Mouse (Mus musculus): ENCODE measurements around the gene Magi3. TPM values are rescaled to one million over a fixed set of nuclear protein-coding genes. Genes with fewer than 3 reads are reported as not detected.

Gene Magi3
- 10 to 100 TPM; 30.7 to 33.6 TPM for total RNA-seq (2021)
- long read RNA-seq, experiment 1, full-length matches to known transcripts = 3 of 11 reads
- long read RNA-seq, experiment 1, partial matches to known transcripts = 3 of 11 reads
- long read RNA-seq, experiment 1, other reads (novel, unspliced or antisense) = 5 of 11 reads
- long read RNA-seq, experiment 2, full-length matches to known transcripts = 7 of 14 reads
- long read RNA-seq, experiment 2, partial matches to known transcripts = 2 of 14 reads
- long read RNA-seq, experiment 2, other reads (novel, unspliced or antisense) = 5 of 14 reads

DNA sequence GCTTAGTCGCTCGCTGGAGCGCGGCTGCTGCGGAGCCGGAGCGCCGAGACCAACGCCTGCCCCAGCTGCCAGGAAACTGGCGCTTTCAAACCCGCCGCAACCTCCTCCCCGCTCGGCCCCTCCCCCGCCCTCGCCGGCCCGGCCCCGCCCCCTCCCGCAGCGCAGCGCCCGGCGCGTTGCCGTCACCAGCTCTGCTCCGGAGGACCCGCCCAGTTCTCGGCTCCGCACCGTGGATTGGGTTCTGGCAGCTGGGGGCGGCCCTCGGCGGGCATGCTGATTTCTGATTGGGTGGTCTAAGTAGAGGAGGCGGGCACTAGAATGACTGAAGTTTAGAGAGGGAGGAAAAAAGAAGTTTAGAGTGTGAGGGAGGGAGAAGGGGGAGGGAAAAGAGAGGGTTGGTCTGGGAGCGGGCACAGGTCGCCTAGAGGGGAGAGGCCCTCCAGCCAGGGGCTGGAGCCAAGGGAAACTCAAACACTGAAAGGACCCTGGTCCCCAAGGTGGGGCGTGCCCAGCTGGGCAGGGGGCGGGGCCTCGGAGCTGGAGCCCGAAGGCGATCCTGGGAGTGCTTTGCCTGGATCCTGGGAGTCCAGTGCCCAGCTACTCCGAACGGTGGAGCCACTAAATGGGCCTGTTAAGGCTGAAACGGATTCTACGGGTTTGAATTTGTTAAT is at the start of gene Magi3:
Magi3 (minus strand) TSS at position 80 of the 671 bp plus-strand sequence.
- H3K4me3 ChIP-seq = peak within 1 kb of the TSS; percentile 81
- peak; percentile 97 to 98 for DNase-seq (ENCODE audit: low spot score in 2 of 2)
- H3K27ac ChIP-seq = peak within 1 kb of the TSS; percentile 87
- peak; percentile 41 for TF ChIP-seq CTCF (conservative IDR thresholded peaks at IDR 0.05)

GRCm38 (mm10) chr3:104264530-104265145 is 44.5 kb upstream of the Magi3 start:
- no peak for TF ChIP-seq CTCF (conservative IDR thresholded peaks at IDR 0.05)
- DNase-seq (ENCODE audit: low spot score in 2 of 2) = no peak
- H3K27ac ChIP-seq = no peak overlapping the region
- no peak overlapping the region for H3K4me3 ChIP-seq

GRCm38 (mm10) chr3:104260221-104260620 is 40.0 kb upstream of the Magi3 start:
- no peak for DNase-seq (ENCODE audit: low spot score in 2 of 2)
- no peak for TF ChIP-seq CTCF (conservative IDR thresholded peaks at IDR 0.05)
- Histone ChIP-seq H3K4me3 (no peak overlapping the region), H3K27ac (no peak overlapping the region)

- no peak for TF ChIP-seq CTCF (conservative IDR thresholded peaks at IDR 0.05)
- Histone ChIP-seq H3K27ac (no peak overlapping the region), H3K4me3 (no peak overlapping the region)
- no peak for DNase-seq (ENCODE audit: low spot score in 2 of 2)
Measured at GRCm38 (mm10) chr3:104259168-104259567, 39.0 kb upstream of the Magi3 start.

DNA sequence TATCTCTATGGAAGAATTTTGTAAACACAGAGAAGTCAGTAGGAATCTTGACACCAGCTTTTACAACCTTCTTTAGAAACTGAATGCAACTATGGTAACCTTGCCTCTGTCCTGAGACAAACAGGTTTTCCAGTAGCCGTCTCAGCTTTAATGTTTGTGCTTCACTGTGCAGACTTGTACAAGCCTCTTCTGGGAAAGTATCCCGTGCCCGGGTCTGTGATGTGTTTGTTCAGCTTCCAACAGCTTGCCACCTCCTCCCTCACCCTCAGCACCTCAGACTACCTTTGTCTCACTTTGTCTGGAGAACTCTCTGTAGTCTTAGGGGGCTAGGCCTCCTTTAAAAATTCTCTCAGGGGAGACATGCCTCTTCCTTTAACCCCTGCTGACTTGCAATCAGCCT is 36.9 kb upstream of the Magi3 start:
- no peak for DNase-seq (ENCODE audit: low spot score in 2 of 2)
- no peak overlapping the region for H3K27ac ChIP-seq
- H3K4me3 ChIP-seq = no peak overlapping the region
- TF ChIP-seq CTCF (conservative IDR thresholded peaks at IDR 0.05) = no peak

- TF ChIP-seq CTCF (conservative IDR thresholded peaks at IDR 0.05) = no peak
- Histone ChIP-seq H3K4me3 (no peak overlapping the region), H3K27ac (no peak overlapping the region)
- no peak for DNase-seq (ENCODE audit: low spot score in 2 of 2)
Measured at GRCm38 (mm10) chr3:104253760-104254159, 33.6 kb upstream of the Magi3 start.

GRCm38 (mm10) chr3:104247850-104248249 is 27.7 kb upstream of the Magi3 start:
- Histone ChIP-seq H3K4me3 (no peak overlapping the region), H3K27ac (no peak overlapping the region)
- no peak for TF ChIP-seq CTCF (conservative IDR thresholded peaks at IDR 0.05)
- no peak for DNase-seq (ENCODE audit: low spot score in 2 of 2)

DNA sequence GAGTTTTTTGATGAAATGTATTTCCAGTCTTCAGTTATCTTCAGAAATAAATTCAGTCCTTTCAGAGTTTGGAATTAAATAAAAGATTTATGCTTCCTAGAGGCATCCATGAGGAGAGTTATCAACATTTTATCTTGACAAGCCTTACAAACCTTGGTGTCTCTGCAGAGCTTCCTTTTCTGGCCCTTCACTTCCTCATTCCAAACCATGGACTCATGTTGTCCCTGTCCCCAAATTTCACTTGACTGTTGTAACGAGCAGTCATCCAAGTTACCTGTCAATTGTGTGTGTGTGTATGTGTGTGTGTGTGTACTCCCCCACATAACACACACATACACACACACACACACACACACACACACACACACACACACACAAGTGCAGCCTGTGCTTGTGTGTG is 26.9 kb upstream of the Magi3 start:
- no peak for TF ChIP-seq CTCF (conservative IDR thresholded peaks at IDR 0.05)
- no peak for DNase-seq (ENCODE audit: low spot score in 2 of 2)

DNA sequence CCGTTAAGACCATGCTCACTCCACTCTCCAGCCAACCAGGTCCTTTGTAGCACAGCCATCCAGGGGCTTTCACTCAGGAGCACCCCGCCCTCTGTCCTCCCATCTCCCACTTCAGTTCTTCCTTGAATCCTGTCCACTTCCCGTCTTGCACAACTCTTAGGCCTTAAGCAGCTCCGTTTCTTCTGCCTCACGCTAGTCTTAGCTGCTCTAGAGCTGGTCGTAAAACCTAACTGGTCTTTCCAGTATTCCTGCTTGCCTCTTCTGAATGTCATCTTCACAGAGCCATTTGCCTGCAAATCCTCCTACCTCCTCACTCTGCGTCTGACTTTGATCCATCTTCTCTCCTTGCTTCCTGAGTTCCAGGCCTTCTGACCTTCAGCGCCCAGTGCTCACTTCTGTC is 24.2 kb upstream of the Magi3 start:
- Histone ChIP-seq H3K27ac (no peak overlapping the region), H3K4me3 (no peak overlapping the region)
- TF ChIP-seq CTCF (conservative IDR thresholded peaks at IDR 0.05) = no peak
- DNase-seq (ENCODE audit: low spot score in 2 of 2) = no peak

More for the DNA sequence above, 26.9 kb upstream of the Magi3 start:
- H3K4me3 ChIP-seq = no peak overlapping the region
- no peak overlapping the region for H3K27ac ChIP-seq

- no peak overlapping the region for H3K27ac ChIP-seq
- no peak for DNase-seq (ENCODE audit: low spot score in 2 of 2)
- TF ChIP-seq CTCF (conservative IDR thresholded peaks at IDR 0.05) = no peak
- no peak overlapping the region for H3K4me3 ChIP-seq
Measured at GRCm38 (mm10) chr3:104243972-104244371, 23.8 kb upstream of the Magi3 start.

DNA sequence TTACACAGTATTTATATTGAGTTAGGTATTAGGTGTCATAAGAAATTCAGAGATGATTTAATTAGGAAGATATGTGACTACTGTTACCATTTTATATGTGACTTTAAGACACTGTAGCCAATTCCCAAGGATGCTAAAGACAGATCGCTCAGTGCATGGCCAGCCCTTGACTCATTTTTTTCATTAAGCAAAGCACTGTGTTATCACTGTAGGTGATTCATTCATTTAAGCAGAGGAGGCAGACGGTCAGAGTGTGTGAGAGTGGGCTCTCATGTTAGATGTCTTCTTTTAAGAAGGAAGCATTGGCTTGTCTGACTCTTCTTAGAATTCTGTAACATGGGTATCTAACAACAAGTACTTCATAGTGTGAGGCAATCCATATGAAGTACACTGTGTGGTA is 19.6 kb upstream of the Magi3 start:
- Histone ChIP-seq H3K4me3 (no peak overlapping the region), H3K27ac (no peak overlapping the region)
- no peak for TF ChIP-seq CTCF (conservative IDR thresholded peaks at IDR 0.05)
- DNase-seq (ENCODE audit: low spot score in 2 of 2) = no peak

- Histone ChIP-seq H3K27ac (no peak overlapping the region), H3K4me3 (no peak overlapping the region)
- TF ChIP-seq CTCF (conservative IDR thresholded peaks at IDR 0.05) = no peak
- no peak for DNase-seq (ENCODE audit: low spot score in 2 of 2)
Measured at GRCm38 (mm10) chr3:104239376-104239775, 19.2 kb upstream of the Magi3 start.

- Histone ChIP-seq H3K4me3 (no peak overlapping the region), H3K27ac (no peak overlapping the region)
- TF ChIP-seq CTCF (conservative IDR thresholded peaks at IDR 0.05) = no peak
- no peak for DNase-seq (ENCODE audit: low spot score in 2 of 2)
Measured at GRCm38 (mm10) chr3:104237846-104238440, 17.8 kb upstream of the Magi3 start.

All from layer of hippocampus, adult 2 months (tissue).